In the genomic region with DNA sequence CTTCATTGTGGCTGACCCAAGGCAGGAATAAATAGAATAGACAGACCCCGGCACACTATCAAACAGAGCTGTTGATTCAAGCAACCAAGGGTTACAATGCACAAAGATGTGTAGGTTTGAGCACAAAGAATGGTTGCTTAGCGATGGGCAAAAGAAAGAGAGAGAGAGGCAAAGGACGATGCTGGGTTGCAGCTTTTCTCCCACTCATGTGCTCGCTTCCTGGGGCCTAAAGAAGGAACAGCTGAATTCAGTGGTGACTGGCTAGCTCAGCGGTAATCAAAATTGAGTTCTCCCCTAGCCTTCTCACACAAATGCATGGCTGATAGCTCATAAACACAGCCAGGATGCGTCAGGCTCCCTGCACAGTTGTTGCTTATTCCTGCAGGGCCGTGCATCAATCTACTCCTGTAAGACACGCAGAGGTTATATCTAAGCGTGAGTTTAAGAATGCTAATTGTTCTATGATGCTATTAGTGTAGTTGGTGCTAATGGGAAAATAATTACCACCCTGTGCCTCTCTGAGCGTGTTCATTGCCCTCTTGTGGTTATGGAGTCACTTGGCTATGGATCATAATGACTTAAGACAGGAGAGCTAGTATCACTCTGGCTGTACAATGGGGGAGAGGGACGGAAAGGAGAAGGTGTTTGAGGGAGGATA, we compare ENCODE assay signal across 9 mouse cellular contexts.
DNase-seq lines count a peak whose midpoint lies in the region; ATAC-seq and TF ChIP-seq lines count a peak whose summit lies in the region.
"Had no signal": no experiment of that assay in that cellular context is flagged by ENCODE, and none has a peak within 500 bp of the region (broad histone marks: within the 10 kb centered on the region; RNA-seq: fewer than 3 reads in every experiment).

No protein-coding gene starts in this region.

- no peak overlapping the region for H3K4me2 ChIP-seq in hindbrain, embryonic 12.5 days (replicated peaks)
- no peak overlapping the region for H3K4me2 ChIP-seq in neural tube, embryonic 14.5 days (ENCODE audit: low read depth, low read length)

- 38% methylated on average over 11 of the region's 11 CpGs for WGBS in hindbrain, embryonic 12.5 days
- WGBS in neural tube, embryonic 14.5 days = 16% methylated on average over 11 of the region's 11 CpGs

- peaks cover 6% of the 10 kb centered on the region for H3K4me1 ChIP-seq in hindbrain, embryonic 12.5 days
- peaks cover 9% of the 10 kb centered on the region; the same call in 1 of the 2 replicates for H3K4me1 ChIP-seq in neural tube, embryonic 14.5 days (ENCODE audit: control insufficient read depth, insufficient read depth, low read length)

- TF ChIP-seq CTCF in layer of hippocampus, adult 2 months (conservative IDR thresholded peaks at IDR 0.05) = peak; percentile 71

- H3K9me3 ChIP-seq in hindbrain, embryonic 12.5 days (replicated peaks) = no peaks in the 10 kb centered on the region
- H3K9me3 ChIP-seq in neural tube, embryonic 14.5 days (ENCODE audit: control insufficient read depth, low read length) = no peaks in the 10 kb centered on the region

- no peaks in the 10 kb centered on the region for H3K36me3 ChIP-seq in hindbrain, embryonic 12.5 days
- no peaks in the 10 kb centered on the region for H3K36me3 ChIP-seq in neural tube, embryonic 14.5 days (ENCODE audit: control insufficient read depth, insufficient read depth, low read length)

- peak; percentile 71 for ATAC-seq in hindbrain, embryonic 12.5 days (ENCODE audit: low FRiP score)
- peak; percentile 77 for ATAC-seq in neural tube, embryonic 14.5 days (ENCODE audit: low read depth)
- no peak for ATAC-seq in megakaryocyte-erythroid progenitor cell, adult 5-6 weeks (replicated peaks; ENCODE audit: low FRiP score, low TSS enrichment, poor library complexity, severe bottlenecking)
- ATAC-seq: intestine, embryonic 16.5 days had no signal

- peak overlapping the region; percentile 77 for H3K27ac ChIP-seq in layer of hippocampus, adult 2 months
- no peak overlapping the region for H3K27ac ChIP-seq in hindbrain, embryonic 12.5 days
- H3K27ac ChIP-seq in neural tube, embryonic 14.5 days (ENCODE audit: low read depth, low read length) = peak overlapping the region; percentile 77

- H3K27me3 ChIP-seq in hindbrain, embryonic 12.5 days = peaks cover 17% of the 10 kb centered on the region
- no peaks in the 10 kb centered on the region for H3K27me3 ChIP-seq in neural tube, embryonic 14.5 days (ENCODE audit: control insufficient read depth, insufficient read depth, low read length)

- DNase-seq in layer of hippocampus, adult 2 months (ENCODE audit: low spot score in 2 of 2) = no peak
- no peak for DNase-seq in layer of hippocampus, adult 11-12 months (ENCODE audit: low spot score)
- DNase-seq in embryo, embryonic 9.5 days (ENCODE audit: extremely low spot score) = peak; percentile 32
- no peak for DNase-seq in urinary bladder, postnatal 4 days (ENCODE audit: low spot score in 2 of 2)
- DNase-seq: adrenal gland, postnatal 25 days had no signal

- no peak overlapping the region for H3K9ac ChIP-seq in hindbrain, embryonic 12.5 days
- H3K9ac ChIP-seq in neural tube, embryonic 14.5 days (replicated peaks; ENCODE audit: low read depth, low read length) = no peak overlapping the region

- no peak overlapping the region for H3K4me3 ChIP-seq in layer of hippocampus, adult 2 months
- no peak overlapping the region for H3K4me3 ChIP-seq in hindbrain, embryonic 12.5 days
- H3K4me3 ChIP-seq in neural tube, embryonic 14.5 days (ENCODE audit: low read depth, low read length) = no peak overlapping the region
